Mouse (Mus musculus) embryo, embryonic 10 days (tissue): ENCODE results near the gene Cryaa.

Experiments used
- DNase-seq: peaks from one replicate; pipeline ENCODE4 v3.0.0-alpha.2; 2015; ENCODE audit warnings: low spot score

Gene Cryaa

DNA sequence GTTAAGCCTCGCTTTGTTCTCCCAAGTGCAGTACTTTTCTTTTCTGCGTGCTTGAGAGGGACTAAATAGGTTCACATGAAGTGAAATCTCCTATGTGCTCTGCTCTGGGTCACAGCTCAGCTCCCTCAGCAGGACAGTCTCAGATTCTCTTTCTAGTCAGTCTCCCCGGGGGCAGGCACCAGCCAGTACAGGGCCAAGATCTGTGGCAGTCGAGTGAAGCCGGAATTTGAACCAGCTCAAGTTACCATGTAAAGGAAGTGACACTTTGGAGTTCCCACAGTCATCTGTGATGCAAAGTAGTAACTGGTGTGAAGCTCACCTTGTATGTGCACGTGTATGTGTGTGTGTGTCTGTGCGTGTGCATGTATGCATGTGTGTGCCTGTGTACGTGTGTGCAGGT, 32.8 kb downstream of the Cryaa start:
- peak; percentile 39 for DNase-seq

DNA sequence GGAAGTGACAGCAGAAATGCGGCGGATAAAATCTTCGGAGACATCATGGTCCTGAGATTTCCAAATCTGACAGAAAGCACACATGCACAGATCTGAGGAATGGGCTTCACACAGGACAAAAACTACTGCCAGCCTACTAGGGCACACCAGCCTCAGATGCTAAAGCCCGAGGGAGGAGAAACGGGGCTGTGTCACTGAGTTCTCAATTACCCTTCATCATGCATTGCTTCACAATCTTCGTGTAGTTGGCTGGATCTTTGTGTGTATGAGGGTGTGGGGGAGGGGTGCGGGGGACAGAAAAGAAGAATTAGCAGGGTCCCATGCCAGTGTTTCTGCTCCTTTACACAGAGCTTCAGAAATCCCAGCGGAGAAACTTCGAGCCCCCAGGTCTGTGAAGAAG, 36.1 kb downstream of the Cryaa start:
- DNase-seq, result no peak

DNA sequence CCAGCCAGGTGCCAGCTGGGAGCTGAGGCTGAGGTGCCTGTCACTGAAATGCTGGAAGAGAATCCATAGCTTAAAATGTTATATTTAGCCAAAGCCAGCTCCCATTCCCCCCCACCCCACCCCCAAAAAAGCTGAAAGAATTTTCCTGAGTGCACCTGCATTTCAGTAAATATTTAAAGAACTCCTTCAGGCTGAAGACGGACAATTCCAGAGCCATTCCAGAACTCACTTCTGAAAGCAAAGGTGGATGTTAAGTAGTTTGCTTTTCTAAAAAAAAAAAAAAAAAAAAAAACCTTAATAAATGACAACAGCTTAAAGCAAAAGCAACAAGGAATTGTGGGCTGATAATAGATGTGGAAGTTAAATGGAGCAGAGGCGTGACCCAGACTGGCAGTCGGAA, 36.5 kb downstream of the Cryaa start:
- no peak for DNase-seq

DNA sequence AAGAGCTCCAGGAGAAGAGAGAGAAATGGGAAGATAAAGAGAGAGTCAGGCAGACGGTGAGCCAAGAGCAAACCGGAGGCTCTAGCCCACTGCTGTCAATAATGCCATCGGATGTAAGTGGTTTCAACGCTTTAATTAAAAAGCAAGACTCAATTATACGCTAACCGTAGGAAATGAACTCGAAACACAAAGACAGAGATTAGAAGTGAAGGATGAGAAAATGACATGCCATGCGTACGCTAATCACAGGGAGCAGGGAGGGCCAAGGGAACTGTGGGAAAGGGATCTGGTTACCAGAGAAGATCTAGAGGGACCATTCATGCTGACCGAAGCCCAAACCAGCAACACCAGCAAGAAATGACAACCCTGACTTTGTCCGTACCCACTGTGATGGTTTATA, 37.4 kb downstream of the Cryaa start:
- no peak for DNase-seq

DNA sequence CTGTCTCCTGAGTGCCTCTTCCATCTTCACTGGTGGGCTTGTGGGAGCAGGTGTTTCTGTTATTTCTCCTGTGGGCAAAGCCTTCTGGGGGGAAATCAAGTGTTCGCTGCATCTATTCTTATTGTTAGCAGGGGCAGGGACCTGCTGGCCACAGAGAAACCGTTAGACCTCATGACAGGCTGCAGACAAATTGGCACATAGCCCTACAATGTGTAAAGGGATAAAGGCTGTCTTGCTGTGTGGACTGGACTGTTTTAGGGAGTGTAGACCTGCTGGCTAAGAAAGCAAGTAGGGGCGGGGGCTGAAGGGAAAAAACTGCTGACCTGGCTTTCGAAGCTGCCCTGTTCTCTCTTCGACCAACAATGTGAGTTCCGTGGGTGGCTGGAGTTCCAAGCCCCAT, 44.0 kb downstream of the Cryaa start:
- no peak for DNase-seq

DNA sequence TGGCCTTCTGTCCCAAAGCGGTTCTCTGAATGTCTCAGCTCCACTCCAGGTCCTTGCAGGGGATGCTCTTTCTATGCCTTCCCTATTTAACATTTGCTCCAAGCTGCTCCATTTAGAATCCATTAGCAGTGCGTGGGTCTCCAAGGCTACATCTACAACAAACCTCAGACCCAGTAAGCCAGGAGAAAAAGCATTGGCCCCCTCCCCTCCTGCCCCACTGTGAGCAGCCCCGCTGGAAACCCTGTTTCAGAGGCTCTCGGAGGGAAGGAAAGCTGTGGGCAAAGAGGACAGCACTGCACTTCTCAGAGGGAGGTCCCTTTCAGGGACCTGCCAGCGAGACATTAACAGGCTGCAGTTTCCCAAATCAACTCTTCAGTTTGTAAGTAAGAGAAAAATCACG, 47.8 kb downstream of the Cryaa start:
- DNase-seq, result no peak

DNA sequence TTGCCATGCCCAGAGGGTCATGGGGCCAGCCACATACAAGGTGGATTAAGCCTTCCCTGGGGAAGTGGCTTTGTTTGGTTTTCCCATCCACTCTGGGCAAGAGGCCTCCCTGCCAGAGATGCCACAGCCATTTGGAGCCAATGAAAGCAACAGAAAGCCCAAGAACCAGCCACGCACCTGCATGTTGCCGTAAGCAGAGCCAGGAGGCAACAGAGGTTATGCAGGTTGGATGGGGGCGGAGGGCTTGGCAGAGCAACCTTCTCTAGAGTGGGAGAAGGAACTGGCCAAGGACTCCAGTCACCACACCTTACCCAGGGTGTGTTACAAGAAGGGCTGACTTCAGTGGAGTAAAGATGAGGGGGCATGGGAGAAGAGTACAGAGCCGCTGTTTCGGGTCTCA, 48.6 kb downstream of the Cryaa start:
- DNase-seq, result no peak

DNA sequence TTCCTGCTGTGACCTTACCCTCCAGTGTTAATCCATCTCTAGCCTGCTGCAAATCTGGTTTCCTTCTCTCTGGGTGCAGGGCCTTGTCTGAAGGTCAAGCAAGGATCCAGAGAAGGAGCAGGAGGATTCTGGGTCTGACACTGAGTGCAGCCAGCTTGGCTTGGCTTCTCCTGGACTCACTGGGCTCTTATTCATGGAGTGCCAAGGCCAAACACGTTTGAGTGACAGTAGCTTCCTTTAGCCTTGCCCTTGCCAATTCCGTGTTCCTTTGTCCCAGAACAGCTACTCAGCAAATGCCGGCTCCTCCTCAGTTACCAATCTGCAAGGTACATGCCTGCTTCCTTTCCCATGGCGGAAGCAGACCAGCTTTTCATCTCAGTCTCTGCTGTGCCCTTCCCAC, 49.6 kb downstream of the Cryaa start:
- DNase-seq, result no peak

DNA sequence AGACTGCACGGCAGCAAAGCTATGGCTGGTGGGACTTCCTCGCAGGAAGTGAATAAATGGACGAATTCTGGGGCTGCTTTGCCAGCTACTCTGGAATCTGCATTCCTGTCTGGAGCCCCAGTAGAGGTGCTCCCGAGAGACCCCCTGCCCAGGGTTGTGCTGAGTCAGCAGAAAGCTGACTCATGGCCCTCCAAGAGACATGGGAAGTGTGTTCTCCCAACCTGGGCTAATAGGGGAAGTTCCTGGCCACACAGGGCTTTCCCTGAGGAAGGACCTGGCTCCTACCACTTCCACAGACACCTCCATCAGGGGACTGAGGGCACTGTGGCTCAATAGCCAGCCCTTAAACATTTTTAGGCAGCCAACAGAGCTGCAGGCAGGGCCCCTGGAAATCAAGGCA, 50.4 kb downstream of the Cryaa start:
- no peak for DNase-seq

DNA sequence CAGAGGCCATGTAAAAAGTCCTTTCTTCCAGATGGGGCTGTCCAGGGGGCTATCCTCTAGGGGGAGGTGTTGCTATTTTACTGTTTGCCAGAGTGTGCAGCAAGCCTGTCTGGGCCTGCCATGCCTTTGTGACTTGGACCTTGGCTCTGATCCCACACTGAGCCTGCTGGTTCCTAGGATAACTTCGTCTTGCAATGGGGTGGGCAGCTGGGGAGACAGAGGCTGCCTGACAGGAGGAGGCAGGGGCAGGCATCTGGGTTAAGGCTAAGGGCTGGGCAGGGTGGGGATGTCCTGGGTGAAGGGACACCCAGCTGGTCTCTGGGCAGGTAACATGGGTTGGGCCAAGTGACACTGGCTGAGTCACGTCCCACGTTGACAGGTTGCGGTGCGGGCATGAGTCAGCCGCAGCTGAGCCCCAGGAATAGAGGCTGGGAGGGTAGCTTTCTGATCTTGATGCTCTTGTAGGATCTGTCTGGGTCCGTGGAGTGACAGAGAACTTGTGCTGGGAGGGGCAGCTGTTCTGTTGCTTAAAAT, 51.4 kb downstream of the Cryaa start:
- peak; percentile 31 for DNase-seq

DNA sequence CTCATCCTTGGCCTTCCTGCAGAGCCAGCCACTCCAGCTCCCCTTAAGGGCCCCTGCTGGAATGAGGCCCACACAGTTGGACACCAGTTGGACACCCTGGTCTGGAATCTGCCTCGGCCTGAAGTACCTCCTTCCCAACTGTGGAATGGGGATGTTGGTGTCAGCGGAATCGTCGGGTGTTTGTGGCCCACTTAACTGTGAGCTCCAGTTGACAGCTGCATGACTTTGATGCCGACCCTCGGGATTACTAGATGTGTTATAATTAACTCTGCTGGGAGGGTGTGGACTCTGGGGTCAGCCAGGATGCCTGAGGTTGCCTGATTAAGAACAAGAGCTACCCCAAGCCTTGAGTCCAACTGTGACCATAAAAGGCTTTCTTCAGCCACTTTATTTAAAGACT, 53.4 kb downstream of the Cryaa start:
- DNase-seq, result no peak
